Mouse (Mus musculus): ENCODE measurements around the gene Tbc1d23.

The Tbc1d23 gene

GRCm38 (mm10) chr16:57157728-57158127, 73.6 kb downstream of the Tbc1d23 start:
- no peak for DNase-seq

- DNase-seq: peak; percentile 64
These were observed 74.2 kb downstream of the Tbc1d23 start for GRCm38 (mm10) chr16:57157076-57157475.

- no peak for DNase-seq
These were observed 75.4 kb downstream of the Tbc1d23 start for GRCm38 (mm10) chr16:57155899-57156298.

GRCm38 (mm10) chr16:57151437-57151836, 79.9 kb downstream of the Tbc1d23 start:
- DNase-seq: no peak

- DNase-seq: no peak
These were observed 86.6 kb downstream of the Tbc1d23 start for GRCm38 (mm10) chr16:57144741-57145140.

GRCm38 (mm10) chr16:57133611-57134010, 97.7 kb downstream of the Tbc1d23 start:
- DNase-seq: no peak

- DNase-seq: no peak
These were observed 99.0 kb downstream of the Tbc1d23 start for GRCm38 (mm10) chr16:57132326-57132725.

- DNase-seq: no peak
These were observed 99.8 kb downstream of the Tbc1d23 start for GRCm38 (mm10) chr16:57131544-57131943.

GRCm38 (mm10) chr16:57130752-57131400, 100.4 kb downstream of the Tbc1d23 start:
- no peak for DNase-seq

- DNase-seq: no peak
These were observed 103.5 kb downstream of the Tbc1d23 start for GRCm38 (mm10) chr16:57127825-57128224.

GRCm38 (mm10) chr16:57126268-57126667, 105.0 kb downstream of the Tbc1d23 start:
- no peak for DNase-seq

- no peak for DNase-seq
These were observed 108.4 kb downstream of the Tbc1d23 start for GRCm38 (mm10) chr16:57122682-57123445.

- no peak for DNase-seq
These were observed 109.4 kb downstream of the Tbc1d23 start for GRCm38 (mm10) chr16:57121816-57122415.

- DNase-seq: peak; percentile 95
These were observed 110.1 kb downstream of the Tbc1d23 start, which contains the start of gene Tomm70a for GRCm38 (mm10) chr16:57120913-57121815. TSS of gene Tomm70a (plus strand) at chr16:57121703.

All from kidney, adult 11 months (tissue).